Mouse (Mus musculus): ENCODE results near the gene Kdm2b. TPM values are rescaled to one million over a fixed set of nuclear protein-coding genes. Genes with fewer than 3 reads are reported as not detected.

The Kdm2b gene
- polyA plus RNA-seq, 1 experiment from 2014 or later, result 7.6 TPM

DNA sequence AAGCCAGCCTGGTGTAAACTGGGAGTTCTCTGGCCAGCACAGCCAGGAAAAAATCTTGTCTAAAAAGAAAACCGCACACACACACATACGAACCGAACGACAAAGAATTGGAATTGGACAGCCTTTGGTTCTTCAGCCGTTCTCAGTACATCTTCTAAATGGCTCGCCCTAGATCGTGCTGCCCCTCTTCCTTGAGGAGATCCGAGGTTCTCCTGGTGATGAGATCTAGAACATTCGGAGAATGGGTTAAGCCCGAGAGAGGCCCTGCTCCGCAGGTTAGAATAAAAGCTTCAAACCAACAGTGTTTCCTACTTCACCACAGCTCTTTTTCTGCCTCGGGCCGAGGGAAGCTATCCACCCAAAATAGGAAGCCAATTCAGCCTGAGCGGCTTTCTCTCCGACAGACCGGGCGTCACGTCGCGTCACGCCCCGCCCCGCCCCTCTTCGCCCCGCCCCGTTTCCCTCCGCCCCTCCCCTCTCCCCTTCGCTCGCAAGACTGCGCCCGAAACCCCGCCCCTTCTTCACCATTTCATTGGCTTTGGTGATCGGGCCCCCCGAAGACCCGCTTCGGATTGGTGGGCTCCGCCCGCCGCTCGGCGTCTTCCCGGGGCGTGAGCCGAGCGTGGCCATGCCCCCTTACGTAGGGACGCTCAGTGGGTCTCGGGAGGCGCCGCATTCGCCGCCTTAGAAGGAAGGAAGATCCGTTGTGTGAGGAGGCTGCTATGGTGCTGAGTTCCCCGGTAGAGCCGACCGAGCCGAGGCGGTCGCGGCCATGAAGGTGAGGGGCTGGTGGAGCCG, 139.9 kb downstream of the Kdm2b start, which contains the start of gene Rnf34:
Gene Rnf34 (plus strand): TSS at position 528 of the 798 bp plus-strand sequence.
- Histone ChIP-seq H3K9ac (ENCODE audit: low read depth, low read length) (peak within 1 kb of the TSS; percentile 82), H3K36me3 (ENCODE audit: control insufficient read depth, insufficient read depth) (no peaks in the 10 kb centered on the region), H3K4me3 (ENCODE audit: low read depth, low read length) (peak within 1 kb of the TSS; percentile 78), H3K4me2 (replicated peaks; ENCODE audit: low read depth) (peak within 1 kb of the TSS; percentile 90), H3K4me1 (replicated peaks; ENCODE audit: control insufficient read depth, insufficient read depth, low read length) (peaks cover 3% of the 10 kb centered on the region; the same call in 1 of the 2 replicates), H3K27me3 (replicated peaks; ENCODE audit: control insufficient read depth, insufficient read depth, low read length) (no peaks in the 10 kb centered on the region), H3K9me3 (ENCODE audit: control insufficient read depth) (no peaks in the 10 kb centered on the region), H3K27ac (ENCODE audit: low read depth, low read length) (peak within 1 kb of the TSS; percentile 85)
- no peak for TF ChIP-seq CTCF (IDR thresholded peaks at IDR 0.05; ENCODE audit: low read depth)
- under 1% methylated on average over 61 of the region's 61 CpGs for WGBS
- ATAC-seq, result peak; percentile 100

DNA sequence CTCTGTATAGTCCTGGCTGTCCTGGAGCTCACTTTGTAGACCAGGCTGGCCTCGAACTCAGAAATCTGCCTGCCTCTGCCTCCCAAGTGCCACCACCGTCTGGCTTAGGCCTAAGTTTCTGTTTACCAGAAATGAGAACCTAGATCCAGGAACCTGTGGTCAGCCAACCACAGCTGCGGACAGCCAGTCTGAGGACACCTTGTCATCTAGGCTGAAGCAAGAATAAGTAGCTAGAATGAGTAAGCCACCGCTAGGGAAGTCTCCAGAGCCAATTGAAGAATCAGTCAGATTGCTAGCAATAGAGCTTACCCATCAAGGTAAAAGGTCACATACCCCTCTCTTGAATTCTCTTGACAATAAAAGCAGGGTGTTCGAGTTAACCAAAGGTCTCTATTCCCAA, 145.8 kb downstream of the Kdm2b start:
- no peak for ATAC-seq
- Histone ChIP-seq H3K4me3 (ENCODE audit: low read depth, low read length) (no peak overlapping the region), H3K27ac (ENCODE audit: low read depth, low read length) (no peak overlapping the region), H3K9ac (ENCODE audit: low read depth, low read length) (no peak overlapping the region), H3K36me3 (ENCODE audit: control insufficient read depth, insufficient read depth) (no peaks in the 10 kb centered on the region), H3K4me1 (replicated peaks; ENCODE audit: control insufficient read depth, insufficient read depth, low read length) (no peaks in the 10 kb centered on the region), H3K27me3 (replicated peaks; ENCODE audit: control insufficient read depth, insufficient read depth, low read length) (no peaks in the 10 kb centered on the region), H3K9me3 (ENCODE audit: control insufficient read depth) (no peaks in the 10 kb centered on the region), H3K4me2 (replicated peaks; ENCODE audit: low read depth) (no peak overlapping the region)
- TF ChIP-seq CTCF (IDR thresholded peaks at IDR 0.05; ENCODE audit: low read depth), result no peak
- 87% methylated on average over 5 of the region's 5 CpGs for WGBS

DNA sequence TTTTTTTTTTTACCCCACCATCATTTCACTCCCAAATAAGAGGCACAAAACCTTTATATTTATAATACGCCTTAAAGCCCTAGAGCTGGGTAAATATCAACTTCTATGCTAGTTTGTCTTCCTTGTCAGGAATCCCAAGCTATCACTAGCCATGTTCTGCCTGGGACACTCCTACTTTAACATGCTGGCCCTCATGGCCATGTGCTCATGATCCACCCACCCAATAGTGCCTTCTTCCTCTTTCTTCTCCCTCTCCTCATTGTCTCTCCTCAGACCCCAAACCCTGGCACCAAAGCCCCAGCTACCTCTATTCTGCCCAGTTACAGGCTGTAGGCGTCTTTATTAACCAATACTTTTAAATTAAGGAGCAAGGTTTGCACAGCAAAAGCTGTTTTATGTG, 148.5 kb downstream of the Kdm2b start:
- Histone ChIP-seq H3K36me3 (ENCODE audit: control insufficient read depth, insufficient read depth) (no peaks in the 10 kb centered on the region), H3K4me2 (replicated peaks; ENCODE audit: low read depth) (no peak overlapping the region), H3K27ac (ENCODE audit: low read depth, low read length) (no peak overlapping the region), H3K4me3 (ENCODE audit: low read depth, low read length) (no peak overlapping the region), H3K9me3 (ENCODE audit: control insufficient read depth) (no peaks in the 10 kb centered on the region), H3K4me1 (replicated peaks; ENCODE audit: control insufficient read depth, insufficient read depth, low read length) (no peaks in the 10 kb centered on the region), H3K9ac (ENCODE audit: low read depth, low read length) (no peak overlapping the region), H3K27me3 (replicated peaks; ENCODE audit: control insufficient read depth, insufficient read depth, low read length) (no peaks in the 10 kb centered on the region)
- 93% methylated on average over 2 of the region's 2 CpGs for WGBS
- no peak for ATAC-seq
- TF ChIP-seq CTCF (IDR thresholded peaks at IDR 0.05; ENCODE audit: low read depth), result no peak

DNA sequence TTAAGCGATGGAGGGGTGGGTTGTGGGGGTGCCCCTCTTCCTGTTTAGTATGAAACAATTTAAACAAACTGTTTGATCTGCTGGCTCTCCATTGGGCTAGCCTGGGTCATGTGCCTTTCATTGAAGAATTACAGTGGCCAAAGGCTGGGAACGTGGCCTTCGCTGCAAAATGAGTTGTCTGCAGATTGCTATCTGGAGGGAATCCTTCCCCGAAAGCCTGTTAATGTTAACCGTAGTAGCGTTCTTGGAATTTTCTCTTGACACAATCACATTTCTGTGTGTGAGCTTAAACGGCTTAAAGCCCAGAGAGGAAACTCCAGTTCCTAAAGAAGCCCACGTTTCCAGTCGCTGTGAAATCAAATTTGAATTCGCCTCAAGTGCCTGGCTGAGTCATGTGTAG, 156.6 kb downstream of the Kdm2b start:
- no peak overlapping the region for H3K27ac ChIP-seq (ENCODE audit: low read depth, low read length)
- 74% methylated on average over 10 of the region's 10 CpGs for WGBS
- no peak overlapping the region for H3K9ac ChIP-seq (ENCODE audit: low read depth, low read length)
- no peak overlapping the region for H3K4me3 ChIP-seq (ENCODE audit: low read depth, low read length)
- H3K36me3 ChIP-seq (ENCODE audit: control insufficient read depth, insufficient read depth), result no peaks in the 10 kb centered on the region
- no peak for ATAC-seq
- no peak for TF ChIP-seq CTCF (IDR thresholded peaks at IDR 0.05; ENCODE audit: low read depth)
- H3K9me3 ChIP-seq (ENCODE audit: control insufficient read depth), result no peaks in the 10 kb centered on the region
- H3K4me2 ChIP-seq (replicated peaks; ENCODE audit: low read depth), result no peak overlapping the region
- H3K27me3 ChIP-seq (replicated peaks; ENCODE audit: control insufficient read depth, insufficient read depth, low read length), result no peaks in the 10 kb centered on the region
- H3K4me1 ChIP-seq (replicated peaks; ENCODE audit: control insufficient read depth, insufficient read depth, low read length), result no peaks in the 10 kb centered on the region

DNA sequence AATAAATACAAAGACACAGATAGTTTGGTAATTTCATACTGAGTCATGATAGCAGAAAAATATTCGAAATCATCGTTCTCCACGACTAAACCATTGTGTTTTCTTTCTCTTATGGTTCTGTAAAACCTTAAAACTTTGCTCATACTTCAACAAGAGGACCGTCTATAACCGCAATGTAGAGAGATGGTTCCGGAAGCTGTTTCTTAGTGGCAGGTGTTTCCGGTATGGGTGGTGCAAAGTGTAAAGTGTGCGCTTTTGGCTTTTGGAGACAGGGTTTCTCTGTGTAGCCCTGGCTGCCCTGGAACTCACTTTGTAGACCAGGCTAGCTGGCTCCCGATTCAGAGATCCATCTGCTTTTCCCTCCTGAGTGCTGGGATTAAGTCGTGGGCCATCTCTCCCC, 157.1 kb downstream of the Kdm2b start:
- WGBS, result 84% methylated on average over 10 of the region's 10 CpGs

DNA sequence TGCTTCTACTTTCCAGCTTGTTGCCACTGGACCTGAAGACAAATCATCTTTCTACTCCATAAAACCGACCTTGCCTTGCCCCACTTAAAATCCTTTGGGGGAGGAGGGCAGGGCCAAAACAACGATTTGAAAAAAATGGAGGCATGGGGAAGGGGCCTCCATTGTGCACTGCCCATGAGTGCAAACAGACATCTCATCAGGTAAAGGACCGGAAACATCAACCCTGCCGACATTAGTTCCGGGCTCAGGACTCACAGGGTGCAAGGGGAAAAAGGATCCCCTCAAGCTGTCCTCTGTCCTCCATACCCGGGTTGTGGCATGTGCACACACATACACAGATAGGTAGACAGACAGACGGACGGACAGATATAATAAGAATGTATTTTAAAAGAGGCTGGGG, 164.5 kb downstream of the Kdm2b start:
- no peak for TF ChIP-seq CTCF (IDR thresholded peaks at IDR 0.05; ENCODE audit: low read depth)
- no peak for ATAC-seq
- no peaks in the 10 kb centered on the region for H3K27me3 ChIP-seq (replicated peaks; ENCODE audit: control insufficient read depth, insufficient read depth, low read length)
- H3K36me3 ChIP-seq (ENCODE audit: control insufficient read depth, insufficient read depth), result no peaks in the 10 kb centered on the region
- WGBS, result 84% methylated on average over 8 of the region's 8 CpGs
- H3K9me3 ChIP-seq (ENCODE audit: control insufficient read depth), result no peaks in the 10 kb centered on the region
- no peak overlapping the region for H3K27ac ChIP-seq (ENCODE audit: low read depth, low read length)
- no peaks in the 10 kb centered on the region for H3K4me1 ChIP-seq (replicated peaks; ENCODE audit: control insufficient read depth, insufficient read depth, low read length)
- H3K4me3 ChIP-seq (ENCODE audit: low read depth, low read length), result no peak overlapping the region
- H3K4me2 ChIP-seq (replicated peaks; ENCODE audit: low read depth), result no peak overlapping the region
- H3K9ac ChIP-seq (ENCODE audit: low read depth, low read length), result no peak overlapping the region

More for the DNA sequence above, 157.1 kb downstream of the Kdm2b start:
- H3K27ac ChIP-seq (ENCODE audit: low read depth, low read length), result no peak overlapping the region
- TF ChIP-seq CTCF (IDR thresholded peaks at IDR 0.05; ENCODE audit: low read depth), result no peak
- H3K4me1 ChIP-seq (replicated peaks; ENCODE audit: control insufficient read depth, insufficient read depth, low read length), result no peaks in the 10 kb centered on the region
- no peaks in the 10 kb centered on the region for H3K27me3 ChIP-seq (replicated peaks; ENCODE audit: control insufficient read depth, insufficient read depth, low read length)
- no peak overlapping the region for H3K4me2 ChIP-seq (replicated peaks; ENCODE audit: low read depth)
- H3K36me3 ChIP-seq (ENCODE audit: control insufficient read depth, insufficient read depth), result no peaks in the 10 kb centered on the region
- H3K4me3 ChIP-seq (ENCODE audit: low read depth, low read length), result no peak overlapping the region
- no peak overlapping the region for H3K9ac ChIP-seq (ENCODE audit: low read depth, low read length)
- no peak for ATAC-seq
- H3K9me3 ChIP-seq (ENCODE audit: control insufficient read depth), result no peaks in the 10 kb centered on the region

Data from intestine, postnatal 0 days (tissue).